Mouse (Mus musculus) adrenal gland, postnatal 0 days (tissue): Measurements from ENCODE around the gene Pnck. TPM values are rescaled to one million over a fixed set of nuclear protein-coding genes. Genes with fewer than 3 reads are reported as not detected.

Experiments used
- polyA plus RNA-seq: library from polyadenylated mRNA; unstranded; fragments of >200 nt; fragmentation: Nextera tagmentation; extraction: Ambion mirVana; gene quantifications from 2 replicates; pipeline ENCODE4 v1.2.1, GENCODE M21; 2015

Gene Pnck
- polyA plus RNA-seq, result 21.9 and 26.7 TPM in 2 replicates

GRCm38 (mm10) chrX:73659575-73660283, at the start of gene Pnck:
Gene Pnck (minus strand): TSS chrX:73660117.

GRCm38 (mm10) chrX:73672879-73673618, 13.1 kb upstream of the Pnck start, which contains the start of gene Slc6a8:
Gene Slc6a8 (plus strand): TSS chrX:73673150.

GRCm38 (mm10) chrX:73639255-73639675, 20.7 kb downstream of the Pnck start, which contains the start of gene Dusp9:
Gene Dusp9 (plus strand): TSS chrX:73639419.

Other genes starting within 250 kb of the Pnck start
- 0.12 and 0.17 TPM in 2 replicates for gene Zfp92, start 249.0 kb downstream of the Pnck start, polyA plus RNA-seq
- 0.82 TPM in 1 of 2 replicates, not detected in the other for gene Trex2, start 224.8 kb downstream of the Pnck start, polyA plus RNA-seq
- gene Haus7, start 201.1 kb downstream of the Pnck start, polyA plus RNA-seq, result 62.6 and 76.6 TPM in 2 replicates
- 128 and 200 TPM in 2 replicates for gene Bgn, start 176.5 kb downstream of the Pnck start, polyA plus RNA-seq
- gene Atp2b3, start 157.0 kb downstream of the Pnck start, polyA plus RNA-seq, result 1.7 and 4.0 TPM in 2 replicates
- 1.3 and 1.9 TPM in 2 replicates for gene Dusp9, start 20.7 kb downstream of the Pnck start, polyA plus RNA-seq
- gene Slc6a8, start 13.0 kb upstream of the Pnck start, polyA plus RNA-seq, result 5.1 and 6.5 TPM in 2 replicates
- 247 and 325 TPM in 2 replicates for gene Bcap31, start 56.1 kb upstream of the Pnck start, polyA plus RNA-seq
- gene Abcd1, start 56.5 kb upstream of the Pnck start, polyA plus RNA-seq, result 13.7 and 17.9 TPM in 2 replicates
- gene Plxnb3, start 97.0 kb upstream of the Pnck start, polyA plus RNA-seq, result 0.84 and 1.1 TPM in 2 replicates
- gene Srpk3, start 114.3 kb upstream of the Pnck start, polyA plus RNA-seq, result 0.60 and 1.4 TPM in 2 replicates
- 175 and 260 TPM in 2 replicates for gene Idh3g, start 126.8 kb upstream of the Pnck start, polyA plus RNA-seq
- gene Ssr4, start 126.9 kb upstream of the Pnck start, polyA plus RNA-seq, result 368 and 460 TPM in 2 replicates
- gene Pdzd4, start 164.9 kb upstream of the Pnck start, polyA plus RNA-seq, result 0.47 and 0.80 TPM in 2 replicates
- 0.14 and 0.32 TPM in 2 replicates for gene Avpr2, start 232.0 kb upstream of the Pnck start, polyA plus RNA-seq
- 12.5 and 39.4 TPM in 2 replicates for gene L1cam, start 236.0 kb upstream of the Pnck start, polyA plus RNA-seq